Mouse (Mus musculus) A20 (cell line): ENCODE data around the gene Lsm14a.
A peak's percentile ranks its signal among the peaks of the same experiment; 100 is the strongest.

ENCODE experiments used
- DNase-seq: peaks from one replicate; pipeline ENCODE4 v3.0.0-alpha.2; 2011; ENCODE audit warnings: low read depth, low spot score

The Lsm14a gene

GRCm38 (mm10) chr7:34393215-34393614 is at the start of gene Lsm14a:
Gene Lsm14a (minus strand): TSS chr7:34393315.
- no peak for DNase-seq

DNA sequence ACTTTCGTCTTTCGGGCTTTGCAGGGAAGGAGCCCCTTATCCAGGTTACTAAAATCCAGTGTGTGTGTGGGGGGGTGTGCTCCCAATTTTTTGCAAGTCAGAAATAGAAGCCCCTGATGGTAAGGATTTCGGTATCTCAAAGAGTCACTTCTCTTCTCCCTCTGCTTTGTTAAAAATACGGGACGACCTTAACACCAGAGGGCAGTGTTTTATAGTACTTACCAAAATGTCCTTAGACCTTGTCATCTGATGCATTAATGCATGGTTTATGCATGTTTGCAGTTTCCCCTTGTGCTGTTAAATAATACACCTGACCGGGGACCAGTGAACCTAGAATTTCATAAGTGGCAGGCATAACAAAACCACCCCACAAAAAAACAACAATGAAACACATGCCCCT is 45.8 kb upstream of the Lsm14a start:
- peak; percentile 27 for DNase-seq

- peak; percentile 5 for DNase-seq
These were observed 40.5 kb upstream of the Lsm14a start for GRCm38 (mm10) chr7:34433597-34433996.

- peak; percentile 16 for DNase-seq
These were observed 28.1 kb upstream of the Lsm14a start for GRCm38 (mm10) chr7:34421201-34421600.

- DNase-seq, result peak; percentile 69
These were observed 14.4 kb upstream of the Lsm14a start for GRCm38 (mm10) chr7:34407492-34407891.

DNA sequence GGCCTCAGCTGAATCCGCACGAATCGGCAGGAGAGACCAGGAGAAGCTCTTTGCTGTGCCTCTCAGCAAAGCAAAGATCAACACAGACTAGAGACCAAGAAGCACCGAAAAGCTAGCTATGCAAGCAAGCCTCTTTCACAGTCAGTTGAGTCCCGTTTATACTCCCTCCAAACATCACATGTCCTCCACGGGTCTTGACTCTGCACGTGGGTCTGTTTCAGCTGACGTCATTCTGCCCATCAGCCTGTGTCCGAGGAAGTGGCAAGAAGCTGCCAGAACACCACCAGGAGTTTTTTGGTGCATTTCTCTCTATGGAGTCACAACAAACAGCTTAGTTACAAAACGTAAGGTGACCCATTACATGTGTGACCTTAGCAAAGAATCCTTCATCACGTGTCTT is 10.8 kb upstream of the Lsm14a start:
- DNase-seq, result peak; percentile 24

DNA sequence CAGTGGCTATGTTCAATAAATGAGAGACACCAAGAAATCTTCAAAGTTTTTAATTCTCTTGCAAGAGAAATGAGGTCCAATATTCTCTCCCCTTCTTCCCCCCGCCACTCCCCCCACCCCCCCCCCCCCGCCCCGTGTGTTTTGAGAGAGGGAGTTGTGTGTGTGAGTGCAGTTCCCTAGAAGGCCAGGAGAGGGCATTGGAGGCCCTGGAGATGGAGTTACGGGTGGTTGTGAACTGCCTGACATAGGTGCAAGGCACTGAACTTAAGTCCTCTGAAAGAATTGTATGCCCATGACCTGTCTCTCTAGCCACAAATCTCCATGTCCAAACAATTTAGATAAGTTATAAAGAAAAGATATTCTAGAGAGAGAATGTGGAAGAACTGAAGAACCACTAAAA is 7.0 kb upstream of the Lsm14a start:
- DNase-seq, result peak; percentile 47

DNA sequence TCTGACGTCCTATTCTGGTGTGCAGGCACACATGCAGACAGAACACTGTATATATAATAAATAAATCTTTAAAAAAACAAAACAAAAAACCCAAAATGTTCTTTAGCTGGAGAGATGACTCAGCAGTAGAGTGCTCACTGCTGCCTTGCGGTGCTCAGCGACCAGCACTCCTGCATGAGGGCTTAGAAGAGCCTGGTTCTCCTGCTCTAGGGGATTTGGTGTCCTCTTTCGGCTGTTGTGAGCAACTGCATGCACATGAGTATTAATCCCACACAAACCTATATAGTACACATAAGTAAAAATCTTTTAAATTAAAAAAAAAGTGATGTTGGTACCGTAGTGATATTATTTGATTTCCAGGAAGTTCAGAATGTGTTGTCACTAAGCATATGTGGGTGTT is 5.7 kb upstream of the Lsm14a start:
- DNase-seq, result peak; percentile 59

DNA sequence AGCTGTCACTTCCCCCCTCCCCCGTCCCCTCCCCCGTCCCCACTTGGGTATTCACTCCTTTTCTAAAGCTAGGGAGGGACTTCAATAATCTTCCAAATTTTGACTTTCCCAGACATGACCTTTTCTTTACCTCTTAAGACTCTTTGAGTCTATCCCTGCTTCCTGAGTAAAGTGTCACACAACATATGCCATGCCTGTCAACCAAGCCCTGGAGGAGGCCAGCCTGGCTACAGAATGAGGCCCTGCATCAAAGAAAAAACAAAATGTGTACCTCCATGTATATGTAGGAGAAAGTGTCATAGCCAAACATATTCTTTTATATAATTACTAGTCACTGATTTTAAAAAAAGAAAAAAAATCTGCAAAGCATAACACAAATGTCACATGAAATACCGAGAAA is 3.7 kb upstream of the Lsm14a start:
- DNase-seq, result no peak

DNA sequence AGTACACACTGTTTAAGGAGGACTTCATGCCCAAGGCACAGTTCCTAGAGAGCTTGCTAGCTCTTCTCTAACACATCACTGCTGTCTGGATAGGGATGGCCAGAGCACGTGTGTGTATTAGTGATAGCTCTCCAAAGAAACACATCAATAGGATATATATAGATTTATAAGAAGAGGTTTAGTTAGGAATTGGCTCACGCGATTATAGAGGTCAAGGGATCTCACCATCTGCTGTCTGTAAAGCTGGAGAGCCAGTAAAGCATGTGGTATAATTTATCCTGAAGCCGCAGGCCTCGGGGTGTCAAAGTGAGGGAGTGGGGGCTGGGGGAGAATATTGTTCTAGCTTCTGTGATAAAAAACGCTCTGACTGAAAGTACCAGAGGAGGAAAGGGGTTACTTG is 2.6 kb upstream of the Lsm14a start:
- no peak for DNase-seq

DNA sequence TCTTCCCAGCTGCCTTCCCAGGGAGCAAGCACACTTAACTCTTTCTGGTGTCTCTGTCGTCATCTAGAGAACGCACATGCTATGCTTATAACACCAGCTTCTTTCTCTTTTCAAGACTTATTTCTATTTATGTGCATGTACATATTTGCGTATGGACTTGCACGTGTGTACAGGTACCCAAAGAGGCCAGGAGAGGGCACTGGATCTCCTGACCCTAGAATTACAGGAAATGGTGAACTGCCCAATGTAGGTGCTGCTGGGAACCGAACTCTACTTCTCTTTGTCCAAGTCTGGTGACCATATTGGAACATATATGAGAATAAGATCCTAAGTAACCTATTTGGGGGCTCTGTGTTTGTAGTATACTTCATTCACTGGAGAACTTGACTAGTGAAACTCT is 1.5 kb upstream of the Lsm14a start:
- DNase-seq, result peak; percentile 53

GRCm38 (mm10) chr7:34394091-34394490 is 976 bp upstream of the Lsm14a start:
- DNase-seq, result no peak

DNA sequence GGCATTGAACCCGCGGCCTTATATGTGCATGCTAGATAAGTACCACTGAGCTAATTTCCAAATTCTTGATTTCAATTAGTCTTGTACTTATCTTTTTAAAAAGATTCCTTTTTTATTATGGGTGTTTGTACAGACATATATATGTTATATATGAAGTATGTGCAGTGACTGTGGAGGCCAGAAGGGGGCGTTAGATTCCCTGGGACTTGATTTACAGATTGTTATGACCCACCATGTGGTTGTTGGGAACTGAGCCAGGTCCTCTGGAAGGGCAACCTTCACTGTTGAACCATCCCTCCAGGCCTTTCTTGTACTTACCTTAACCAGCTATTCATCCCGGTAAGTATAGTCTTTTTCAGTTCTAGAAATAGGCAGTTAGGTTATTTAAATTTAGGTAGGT is 780 bp downstream of the Lsm14a start:
- no peak for DNase-seq

- DNase-seq, result peak; percentile 57
These were observed 1.4 kb downstream of the Lsm14a start for GRCm38 (mm10) chr7:34391711-34392110.

DNA sequence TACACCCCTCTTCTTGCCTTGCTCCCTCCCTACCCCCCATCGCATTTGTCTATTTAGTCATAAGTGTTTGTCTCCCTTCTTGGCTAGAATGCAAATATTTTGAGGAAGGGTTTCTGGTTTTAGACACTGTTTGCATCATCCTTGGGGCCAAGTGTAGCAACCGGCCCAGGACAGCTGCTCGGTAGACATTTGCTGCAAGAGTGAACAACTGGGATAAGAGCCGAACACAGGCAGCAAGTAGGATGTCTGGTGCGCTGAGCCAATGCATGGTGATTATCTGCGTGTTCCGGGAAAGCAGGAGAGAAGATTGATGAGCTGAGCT is 2.3 kb downstream of the Lsm14a start:
- peak; percentile 88 for DNase-seq

DNA sequence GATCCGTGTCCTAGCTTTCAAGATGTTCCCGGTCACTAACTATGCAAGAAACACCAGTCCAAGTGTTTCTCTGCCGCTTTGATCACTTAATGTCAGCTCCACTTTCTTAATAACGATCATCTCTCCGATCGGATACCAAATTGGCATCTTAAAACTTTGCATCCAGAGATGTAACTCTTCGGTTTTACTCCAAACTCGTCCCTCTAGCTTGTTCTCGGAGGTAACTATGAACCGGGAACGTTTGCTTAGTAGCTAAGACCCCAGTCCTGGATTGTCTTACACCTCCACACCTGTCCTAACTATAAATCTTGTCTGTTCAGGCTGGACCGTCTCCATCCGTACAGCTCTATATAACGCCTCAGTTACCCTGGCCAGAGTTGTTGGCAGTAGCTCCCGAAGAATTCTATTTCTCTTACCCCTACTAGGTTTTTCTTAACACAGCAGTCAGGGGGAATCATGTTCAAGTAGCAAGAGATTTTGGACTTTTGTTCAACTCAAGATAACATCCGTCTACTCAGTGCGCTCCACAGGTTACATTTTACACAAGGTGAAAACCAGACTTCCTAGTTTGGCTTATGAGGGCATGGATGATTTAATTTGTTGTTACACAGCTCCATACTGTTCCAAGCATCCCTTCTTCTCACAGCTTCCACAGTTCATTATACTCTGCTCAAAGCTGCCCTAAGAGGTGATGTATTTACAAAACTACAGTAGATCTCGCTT is 2.8 kb downstream of the Lsm14a start:
- DNase-seq, result no peak

DNA sequence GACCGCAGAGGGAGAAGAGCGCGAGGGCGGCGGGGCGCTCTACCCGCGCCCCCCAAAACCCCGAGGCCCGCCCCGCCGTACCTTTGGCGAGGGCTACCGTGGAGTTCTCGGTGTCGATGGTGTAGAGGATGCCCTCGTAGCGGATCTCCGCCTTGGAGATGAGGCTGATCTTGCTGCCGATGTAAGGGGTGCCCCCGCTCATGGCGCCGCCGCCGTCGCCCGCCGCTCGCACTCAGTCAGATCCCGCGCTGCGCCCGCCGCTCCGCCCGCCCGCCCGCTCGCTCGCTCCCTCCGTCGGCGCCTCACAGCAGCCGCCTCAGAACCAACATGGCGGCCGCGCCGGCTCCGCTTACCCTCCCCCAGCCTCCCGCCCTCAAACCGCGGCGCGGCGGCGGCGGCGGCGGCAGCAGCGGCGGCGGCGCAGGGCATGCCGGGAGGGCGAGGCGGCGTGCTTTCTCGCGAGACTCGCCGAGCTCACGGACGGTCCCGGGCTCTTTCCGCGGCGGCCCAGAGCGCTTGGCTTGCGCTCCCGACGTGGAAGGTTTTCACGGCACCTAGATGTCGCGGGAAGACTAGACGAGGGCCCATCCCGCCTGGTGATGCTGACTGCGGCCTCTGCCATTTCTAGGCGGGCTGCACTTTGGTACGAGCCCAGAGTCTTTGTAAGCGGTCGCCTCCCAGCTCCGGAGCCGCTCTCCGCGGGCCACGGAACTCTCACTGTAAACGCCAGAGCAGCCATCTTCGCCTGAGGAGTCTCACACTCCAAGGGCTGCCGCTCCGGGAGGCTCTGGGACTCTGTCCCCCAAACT is 3.6 kb downstream of the Lsm14a start:
- DNase-seq, result peak; percentile 93

DNA sequence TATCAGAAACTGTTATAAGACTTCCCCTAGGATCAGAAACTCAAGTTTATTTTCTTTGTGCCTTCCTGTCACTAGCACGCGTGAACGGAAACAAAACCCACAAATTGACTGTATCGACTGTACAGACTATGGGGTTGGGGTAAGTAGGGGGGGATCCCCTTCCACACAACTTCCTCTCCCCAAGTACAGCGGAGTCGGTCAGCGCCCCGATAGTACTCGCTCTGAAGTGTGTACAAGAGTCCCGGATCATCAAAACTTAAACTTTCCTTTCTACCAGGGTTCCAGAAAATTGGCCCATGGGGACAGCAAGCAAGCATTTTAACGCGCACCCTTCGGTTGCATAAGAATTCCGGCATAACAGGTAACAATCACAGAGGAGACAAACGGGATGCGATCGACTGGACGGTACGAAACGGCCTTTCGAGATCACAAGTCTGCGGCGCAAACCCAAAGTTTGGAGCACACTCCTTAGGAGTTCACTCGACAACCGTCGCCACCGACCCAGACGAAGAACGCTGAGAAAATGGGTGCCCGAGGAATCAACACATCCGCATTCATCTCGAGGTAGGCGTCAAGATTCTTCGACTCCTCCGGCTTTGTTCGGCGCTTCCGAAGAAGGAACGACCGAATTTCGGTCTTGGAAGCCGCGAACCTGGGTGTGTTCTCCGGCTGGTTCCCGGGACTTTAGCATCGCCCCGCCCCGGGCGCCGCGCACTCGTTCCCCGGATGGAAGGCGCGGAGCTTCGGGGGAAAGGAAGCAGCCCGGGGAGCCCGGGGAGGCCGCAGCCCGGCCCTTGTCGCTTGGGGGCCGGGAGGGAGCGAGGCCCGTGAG is 4.5 kb downstream of the Lsm14a start:
- peak; percentile 87 for DNase-seq

DNA sequence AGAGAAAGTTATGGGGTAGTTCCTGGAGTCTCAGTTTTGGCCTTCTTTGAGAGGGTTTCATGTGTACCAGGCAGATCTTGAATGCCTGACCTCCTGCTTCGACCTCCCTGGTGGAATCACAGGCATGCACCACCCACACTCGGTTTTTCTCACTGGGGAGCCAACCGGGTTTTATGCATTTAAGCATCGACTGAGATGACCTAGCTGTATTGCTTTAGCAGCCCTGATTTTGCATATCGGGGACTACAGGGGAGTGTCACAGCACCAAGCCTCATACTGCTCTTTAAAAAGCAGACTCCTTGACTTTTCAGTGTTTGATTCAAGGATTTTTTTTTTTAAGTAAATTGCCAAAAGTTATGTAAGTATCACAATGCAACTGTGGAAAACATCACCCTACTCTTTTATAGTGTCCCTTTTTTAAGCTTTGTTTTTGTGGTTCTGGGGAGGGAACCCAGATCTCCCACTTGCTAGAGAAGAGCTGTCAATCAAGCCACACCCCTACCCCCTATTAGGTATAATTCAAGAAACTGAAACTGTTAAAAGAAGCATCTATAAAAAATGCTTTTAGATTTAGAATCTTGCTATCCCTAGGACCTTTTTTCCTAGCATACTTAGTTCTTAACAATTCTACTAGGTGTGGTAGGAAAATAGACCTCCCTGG is 5.2 kb downstream of the Lsm14a start:
- peak; percentile 68 for DNase-seq

DNA sequence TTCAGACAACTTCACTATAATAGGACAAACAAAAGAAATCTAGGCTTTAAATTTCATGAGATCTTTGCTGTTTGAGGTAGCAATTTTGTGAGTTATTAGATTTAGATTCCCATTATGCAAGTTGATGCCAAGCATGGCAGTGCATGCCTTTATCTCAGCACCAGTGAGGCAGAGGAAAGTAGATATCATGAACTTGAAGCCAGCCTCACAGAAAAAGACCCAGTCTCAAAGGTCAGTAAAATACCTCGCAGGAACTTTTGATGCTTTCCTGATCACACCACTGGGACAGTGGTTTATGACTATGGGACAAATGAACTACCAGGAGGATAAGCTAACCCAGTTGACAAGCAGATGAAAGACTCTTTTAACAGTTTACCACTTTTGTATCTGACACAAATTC is 10.3 kb downstream of the Lsm14a start:
- DNase-seq, result no peak

GRCm38 (mm10) chr7:34381733-34382132 is 11.4 kb downstream of the Lsm14a start:
- DNase-seq, result no peak

DNA sequence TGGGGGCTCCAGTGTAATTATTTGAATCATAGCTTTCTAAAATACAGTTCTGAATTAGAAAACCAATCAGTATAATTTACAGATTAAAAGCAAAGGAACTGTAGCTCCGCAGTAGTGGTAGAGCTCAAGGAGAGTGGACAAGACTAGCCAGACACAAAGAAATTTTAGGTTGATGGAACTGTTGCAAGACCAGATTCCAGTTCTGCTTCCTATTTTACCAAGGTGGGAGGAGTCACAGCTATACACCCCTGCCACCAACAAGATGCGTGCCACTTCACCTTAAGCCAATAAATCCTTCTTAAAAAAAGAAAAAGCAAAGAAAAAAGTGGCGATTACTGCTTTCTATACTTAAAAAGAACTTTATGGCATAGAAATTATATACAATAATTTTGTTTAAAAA is 12.8 kb downstream of the Lsm14a start:
- no peak for DNase-seq
